Mouse (Mus musculus) G1E (cell line): ENCODE measurements around the gene Gm48551. TPM values are rescaled to one million over a fixed set of nuclear protein-coding genes. Genes with fewer than 3 reads are reported as not detected.

ENCODE experiments used
- ATAC-seq: 2 replicates; pipeline ENCODE4 v1.8.0; 2016; ENCODE audit warnings: mild to moderate bottlenecking; ENCODE audit not compliant: insufficient number of reproducible peaks, poor library complexity, low FRiP score, severe bottlenecking; ENCODE audit errors: extremely low read depth
- DNase-seq: peaks from one replicate; pipeline ENCODE4 v3.0.0; 2012; ENCODE audit warnings: low spot score
- H3K27me3 ChIP-seq: 2 replicates; pipeline ENCODE4 v1.6.1; 2012; ENCODE audit warnings: mild to moderate bottlenecking, low read length, inconsistent platforms; ENCODE audit not compliant: insufficient read depth
- H3K36me3 ChIP-seq: replicated peaks from 2 replicates; pipeline ENCODE3; 2012; ENCODE audit warnings: mild to moderate bottlenecking, inconsistent platforms
- H3K4me1 ChIP-seq: 2 replicates; pipeline ENCODE4 v1.6.1; 2012; ENCODE audit warnings: low read depth, low read length, inconsistent platforms, mixed read lengths; ENCODE audit not compliant: insufficient read depth
- H3K4me3 ChIP-seq: 2 replicates; pipeline ENCODE4 v1.5.1; 2012; ENCODE audit warnings: low read depth, mild to moderate bottlenecking, inconsistent platforms, low read length, moderate library complexity, mixed read lengths
- H3K9me3 ChIP-seq: replicated peaks from 2 replicates; pipeline ENCODE4 v1.6.1; 2012; ENCODE audit warnings: inconsistent platforms
- CTCF ChIP-seq: IDR thresholded peaks from 2 replicates; pipeline ENCODE4 v1.5.1; 2012; ENCODE audit warnings: low read depth, low read length, inconsistent platforms, mixed read lengths
- GATA1 ChIP-seq: IDR thresholded peaks from 2 replicates; pipeline ENCODE4 v1.6.1; 2012; ENCODE audit warnings: borderline replicate concordance, low read length, inconsistent platforms, mixed read lengths
- GATA2 ChIP-seq: IDR thresholded peaks from 2 replicates; pipeline ENCODE4 v1.6.1; 2012; ENCODE audit warnings: low read depth, low read length, inconsistent platforms, borderline replicate concordance
- POLR2AphosphoS5 ChIP-seq: IDR thresholded peaks from 2 replicates; pipeline ENCODE4 v1.6.1; 2012; ENCODE audit warnings: low read depth, low read length, inconsistent platforms; ENCODE audit not compliant: insufficient replicate concordance
- TAL1 ChIP-seq: conservative IDR thresholded peaks from 2 replicates; pipeline ENCODE4 v1.6.1; 2012; ENCODE audit warnings: low read depth, low read length, inconsistent platforms, mixed read lengths
- polyA plus RNA-seq: library from polyadenylated mRNA; stranded (reverse); fragments of >175 nt; gene quantifications from 2 replicates; pipeline ENCODE4 v1.2.3, GENCODE M21; 2012
- total RNA-seq, 2 experiments: library from RNA; stranded (forward) in 1 of 2; stranded (reverse) in 1 of 2; fragments of 200-1000 nt in 1 of 2; fragments of >200 nt in 1 of 2; fragmentation: Nextera tagmentation in 1 of 2; gene quantifications; 2 replicates each; pipeline ENCODE4 v1.2.3; 2014 to 2017

Gm48551 gene
- total and polyA plus RNA-seq, 3 experiments, result 0.72 to 2.6 (median 1.1) TPM

GRCm38 (mm10) chr10:81350351-81351063 is 33.8 kb upstream of the Gm48551 start, which contains the start of gene Hmg20b:
Hmg20b (minus strand) TSS chr10:81350480.
- Histone ChIP-seq H3K9me3 (no peaks in the 10 kb centered on the region), H3K4me1 (peaks cover 67% of the 10 kb centered on the region), H3K4me3 (peak within 1 kb of the TSS; percentile 97)

GRCm38 (mm10) chr10:81351678-81352291 is 32.5 kb upstream of the Gm48551 start:
- no peaks in the 10 kb centered on the region; the same call in 1 of the 2 replicates for H3K27me3 ChIP-seq
- no peaks in the 10 kb centered on the region for H3K9me3 ChIP-seq
- TF ChIP-seq TAL1, result no peak
- TF ChIP-seq CTCF, result no peak
- no peak for TF ChIP-seq GATA1
- peaks cover 22% of the 10 kb centered on the region for H3K36me3 ChIP-seq
- peak overlapping the region; percentile 65 for H3K4me3 ChIP-seq
- ATAC-seq (no peak), DNase-seq (peak; percentile 68)
- peaks cover 76% of the 10 kb centered on the region for H3K4me1 ChIP-seq

More at GRCm38 (mm10) chr10:81350351-81351063, 33.8 kb upstream of the Gm48551 start, which contains the start of gene Hmg20b:
- H3K27me3 ChIP-seq, result no peaks in the 10 kb centered on the region; the same call in 1 of the 2 replicates
- H3K36me3 ChIP-seq, result peaks cover 35% of the 10 kb centered on the region
- TF ChIP-seq CTCF, result peak; percentile 79
- TF ChIP-seq TAL1, result no peak
- DNase-seq, result peak; percentile 94
- peak; percentile 91 for ATAC-seq

- no peak for ATAC-seq
- Histone ChIP-seq H3K4me3 (no peak overlapping the region), H3K4me1 (peaks cover 76% of the 10 kb centered on the region), H3K27me3 (no peaks in the 10 kb centered on the region), H3K36me3 (peaks cover 14% of the 10 kb centered on the region), H3K9me3 (no peaks in the 10 kb centered on the region)
- no peak for DNase-seq
- TF ChIP-seq TAL1 (no peak), GATA1 (no peak), POLR2AphosphoS5 (no peak), CTCF (no peak), GATA2 (no peak)
Observed at GRCm38 (mm10) chr10:81354738-81355477, 29.4 kb upstream of the Gm48551 start.

GRCm38 (mm10) chr10:81355533-81355932 is 28.7 kb upstream of the Gm48551 start:
- no peak for TF ChIP-seq CTCF
- no peak for TF ChIP-seq POLR2AphosphoS5
- no peak for TF ChIP-seq GATA2
- TF ChIP-seq GATA1, result no peak
- TF ChIP-seq TAL1, result no peak
- Histone ChIP-seq H3K9me3 (no peaks in the 10 kb centered on the region), H3K36me3 (peaks cover 20% of the 10 kb centered on the region), H3K27me3 (no peaks in the 10 kb centered on the region), H3K4me1 (peaks cover 80% of the 10 kb centered on the region), H3K4me3 (no peak overlapping the region)
- no peak for ATAC-seq
- DNase-seq, result no peak

- H3K4me3 ChIP-seq, result peak overlapping the region; percentile 88; the same call in 1 of the 2 replicates
- DNase-seq, result peak; percentile 76
- peaks cover 30% of the 10 kb centered on the region for H3K36me3 ChIP-seq
- no peaks in the 10 kb centered on the region for H3K27me3 ChIP-seq
- 0 out of 2 replicates have a peak, but pooled peaks have one; percentile 29 for ATAC-seq
- H3K9me3 ChIP-seq, result no peaks in the 10 kb centered on the region
- TF ChIP-seq GATA1 (no peak), POLR2AphosphoS5 (no peak), GATA2 (no peak), CTCF (no peak), TAL1 (no peak)
- H3K4me1 ChIP-seq, result peaks cover 82% of the 10 kb centered on the region
Observed at GRCm38 (mm10) chr10:81356352-81356990, 27.8 kb upstream of the Gm48551 start.
